Mouse (Mus musculus): ENCODE results near the gene Anks1b. TPM values are rescaled to one million over a fixed set of nuclear protein-coding genes. Genes with fewer than 3 reads are reported as not detected.

Gene Anks1b
- total and polyA plus RNA-seq, 3 experiments: not detected

DNA sequence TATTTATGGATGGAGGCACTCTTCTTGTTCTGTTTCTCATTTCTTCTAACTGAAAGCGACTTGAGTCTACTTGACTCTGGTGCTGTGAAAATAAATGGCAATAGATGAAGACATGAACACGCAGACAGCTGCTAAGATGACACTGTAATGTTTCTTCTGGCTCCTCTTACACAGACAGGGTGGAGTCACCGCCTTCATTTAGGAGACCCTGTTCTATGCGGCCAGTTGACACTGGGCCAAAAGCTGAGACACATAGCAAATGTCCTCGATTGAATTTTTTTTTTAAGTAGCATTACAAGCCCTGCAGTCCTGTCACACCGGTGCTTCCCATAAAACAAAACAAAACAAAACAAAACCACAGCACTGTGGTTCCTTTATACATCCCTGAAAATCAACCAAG lies 1080.5 kb downstream of the Anks1b start:
- Histone ChIP-seq H3K36me3 (ENCODE audit: control insufficient read depth in 1 of 2, insufficient read depth in 2 of 2, low read length in 2 of 2) (no peaks in the 10 kb centered on the region), H3K9ac (ENCODE audit: control insufficient read depth, low read depth, low read length, poor library complexity, severe bottlenecking) (no peak overlapping the region), H3K27ac (ENCODE audit: control insufficient read depth, low read depth, low read length) (no peak overlapping the region), H3K9me3 (replicated peaks; ENCODE audit: insufficient read depth, low read length) (no peaks in the 10 kb centered on the region), H3K4me1 (ENCODE audit: control insufficient read depth in 1 of 2, insufficient read depth in 2 of 2, low read length in 2 of 2) (no peaks in the 10 kb centered on the region), H3K27me3 (ENCODE audit: control insufficient read depth in 1 of 2, insufficient read depth in 2 of 2, low read length in 2 of 2) (peaks cover 0 to 4% of the 10 kb centered on the region in 2 experiments; a peak in 2 of 4 replicates), H3K79me2 (ENCODE audit: control insufficient read depth, insufficient read depth, low read length, poor library complexity) (no peaks in the 10 kb centered on the region), H3K4me3 (ENCODE audit: control insufficient read depth in 1 of 2, insufficient read depth in 1 of 2, low read depth in 2 of 2, low read length in 2 of 2) (no peak overlapping the region)
- TF ChIP-seq USF1 (IDR thresholded peaks at IDR 0.05; ENCODE audit: low read depth, low read length): no peak
- TF ChIP-seq NELFE (IDR thresholded peaks at IDR 0.05; ENCODE audit: low read depth, low read length): no peak
- no peak for TF ChIP-seq POLR2AphosphoS2 (IDR thresholded peaks at IDR 0.05; ENCODE audit: low read length)
- DNase-seq (ENCODE audit: low read depth, low spot score): no peak

DNA sequence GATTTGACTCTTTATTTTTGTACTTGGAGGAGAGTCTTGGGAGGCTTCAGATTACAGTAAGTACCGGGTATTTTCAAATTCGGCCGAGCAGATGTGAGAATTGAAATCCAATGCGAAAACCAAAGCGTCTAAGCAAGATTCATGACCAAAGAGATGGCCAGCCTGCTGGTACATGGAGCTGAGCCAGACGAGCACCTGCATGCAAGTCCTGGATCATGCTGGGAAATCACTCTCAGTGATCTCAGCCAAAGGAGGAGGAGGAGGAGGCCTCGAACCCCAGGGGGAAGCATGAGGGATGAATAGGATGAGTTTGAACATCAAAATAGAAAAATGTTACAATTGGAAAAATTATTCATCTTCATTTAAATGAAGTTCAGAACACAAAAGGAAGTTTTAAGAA lies 1087.1 kb downstream of the Anks1b start:
- Histone ChIP-seq H3K4me1 (ENCODE audit: control insufficient read depth in 1 of 2, insufficient read depth in 2 of 2, low read length in 2 of 2) (0 out of 4 replicates have a peak, but pooled peaks cover 0 to 2% of the 10 kb centered on the region in 2 experiments), H3K79me2 (ENCODE audit: control insufficient read depth, insufficient read depth, low read length, poor library complexity) (no peaks in the 10 kb centered on the region), H3K9ac (ENCODE audit: control insufficient read depth, low read depth, low read length, poor library complexity, severe bottlenecking) (no peak overlapping the region), H3K4me3 (ENCODE audit: control insufficient read depth in 1 of 2, insufficient read depth in 1 of 2, low read depth in 2 of 2, low read length in 2 of 2) (no peak overlapping the region), H3K36me3 (ENCODE audit: control insufficient read depth in 1 of 2, insufficient read depth in 2 of 2, low read length in 2 of 2) (no peaks in the 10 kb centered on the region), H3K27ac (ENCODE audit: control insufficient read depth, low read depth, low read length) (no peak overlapping the region), H3K27me3 (ENCODE audit: control insufficient read depth in 1 of 2, insufficient read depth in 2 of 2, low read length in 2 of 2) (peaks cover 0 to 2% of the 10 kb centered on the region in 2 experiments; a peak in 2 of 4 replicates), H3K9me3 (replicated peaks; ENCODE audit: insufficient read depth, low read length) (no peaks in the 10 kb centered on the region)
- DNase-seq (ENCODE audit: low read depth, low spot score): no peak
- no peak for TF ChIP-seq BHLHE40 (IDR thresholded peaks at IDR 0.05; ENCODE audit: borderline replicate concordance, low read depth, low read length)

DNA sequence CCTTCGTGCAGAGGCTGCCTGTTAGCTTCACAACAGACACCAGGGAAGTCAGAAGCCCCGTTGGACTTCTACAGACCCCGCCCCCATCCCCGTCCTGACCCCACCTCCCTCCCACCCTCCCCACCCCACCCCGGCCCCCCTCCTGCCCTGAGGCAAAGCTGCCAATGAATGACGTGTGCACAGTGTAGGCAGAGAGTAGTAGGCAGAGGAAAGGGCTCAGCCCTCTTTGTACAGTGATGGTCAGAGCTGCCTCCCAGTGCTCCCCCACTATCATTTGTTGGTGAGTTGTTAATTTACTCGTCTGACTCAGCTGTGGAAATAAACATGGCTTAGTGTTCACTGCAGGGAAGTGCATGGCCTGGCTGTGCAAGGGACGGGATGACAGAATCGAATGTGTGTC lies 1091.2 kb downstream of the Anks1b start:
- Histone ChIP-seq H3K9me3 (replicated peaks; ENCODE audit: insufficient read depth, low read length) (no peaks in the 10 kb centered on the region), H3K27me3 (ENCODE audit: control insufficient read depth in 1 of 2, insufficient read depth in 2 of 2, low read length in 2 of 2) (no peaks in the 10 kb centered on the region), H3K4me1 (ENCODE audit: control insufficient read depth in 1 of 2, insufficient read depth in 2 of 2, low read length in 2 of 2) (0 out of 4 replicates have a peak, but pooled peaks cover 0 to 2% of the 10 kb centered on the region in 2 experiments), H3K79me2 (ENCODE audit: control insufficient read depth, insufficient read depth, low read length, poor library complexity) (no peaks in the 10 kb centered on the region), H3K36me3 (ENCODE audit: control insufficient read depth in 1 of 2, insufficient read depth in 2 of 2, low read length in 2 of 2) (no peaks in the 10 kb centered on the region), H3K4me3 (ENCODE audit: control insufficient read depth in 1 of 2, insufficient read depth in 1 of 2, low read depth in 2 of 2, low read length in 2 of 2) (peak overlapping the region in 1 of 2 experiments; percentile 41; a peak in 1 of 4 replicates), H3K9ac (ENCODE audit: control insufficient read depth, low read depth, low read length, poor library complexity, severe bottlenecking) (no peak overlapping the region), H3K27ac (ENCODE audit: control insufficient read depth, low read depth, low read length) (no peak overlapping the region)
- no peak for TF ChIP-seq RAD21 (IDR thresholded peaks at IDR 0.05; ENCODE audit: low read depth, low read length)
- TF ChIP-seq E2F4 (IDR thresholded peaks at IDR 0.05; ENCODE audit: borderline replicate concordance, low read depth, low read length): no peak
- no peak for TF ChIP-seq NRF1 (IDR thresholded peaks at IDR 0.05; ENCODE audit: insufficient read depth, low read depth, low read length, poor library complexity, severe bottlenecking)
- TF ChIP-seq HCFC1 (IDR thresholded peaks at IDR 0.05; ENCODE audit: low read depth, low read length): no peak
- TF ChIP-seq ELF1 (IDR thresholded peaks at IDR 0.05; ENCODE audit: low read depth, low read length): no peak
- no peak for TF ChIP-seq ZMIZ1 (IDR thresholded peaks at IDR 0.05; ENCODE audit: low read depth, low read length)
- TF ChIP-seq USF2 (IDR thresholded peaks at IDR 0.05; ENCODE audit: borderline replicate concordance in 1 of 2, insufficient read depth in 1 of 2, low read depth in 1 of 2, low read length in 2 of 2): no peak
- TF ChIP-seq SMC3 (IDR thresholded peaks at IDR 0.05; ENCODE audit: low read depth, low read length): no peak
- no peak for TF ChIP-seq BHLHE40 (IDR thresholded peaks at IDR 0.05; ENCODE audit: borderline replicate concordance, low read depth, low read length)
- TF ChIP-seq MAX (IDR thresholded peaks at IDR 0.05; ENCODE audit: low read length): no peak
- no peak for TF ChIP-seq GATA1 (IDR thresholded peaks at IDR 0.05; ENCODE audit: low read depth, low read length)
- TF ChIP-seq MYC (IDR thresholded peaks at IDR 0.05; ENCODE audit: low read depth, low read length): no peak
- no peak for TF ChIP-seq POLR2AphosphoS2 (IDR thresholded peaks at IDR 0.05; ENCODE audit: low read length)
- no peak for TF ChIP-seq ETS1 (IDR thresholded peaks at IDR 0.05; ENCODE audit: low read depth, low read length)
- TF ChIP-seq ZC3H11A (IDR thresholded peaks at IDR 0.05; ENCODE audit: low read depth, low read length): no peak
- no peak for TF ChIP-seq POLR2AphosphoS5 (IDR thresholded peaks at IDR 0.05; ENCODE audit: borderline replicate concordance, low read depth, low read length)
- peak; percentile 12 for DNase-seq (ENCODE audit: low read depth, low spot score)
